Mouse (Mus musculus) heart, adult 2 months (tissue): ENCODE data around the gene Hes5. TPM values are rescaled to one million over a fixed set of nuclear protein-coding genes. Genes with fewer than 3 reads are reported as not detected.
A peak's percentile ranks its signal among the peaks of the same experiment; 100 is the strongest.

Source experiments
- DNase-seq, 2 experiments: peaks; one replicate each; pipeline ENCODE4 v3.0.0; 2021
- H3K27ac ChIP-seq: fragments of 200-600 bp; 2 replicates; pipeline ENCODE4 v1.8.1; 2022
- H3K27me3 ChIP-seq: fragments of 200-500 bp; 2 replicates; pipeline ENCODE4 v1.6.1; 2012; ENCODE audit warnings: mild to moderate bottlenecking, low read length, inconsistent platforms, mixed read lengths; ENCODE audit not compliant: control insufficient read depth, insufficient read depth
- H3K36me3 ChIP-seq: fragments of 200-500 bp; 2 replicates; pipeline ENCODE4 v1.6.1; 2012; ENCODE audit warnings: low read length, inconsistent platforms; ENCODE audit not compliant: control insufficient read depth, insufficient read depth
- H3K4me1 ChIP-seq: fragments of 200-500 bp; 2 replicates; pipeline ENCODE4 v1.6.1; 2011; ENCODE audit warnings: low read length; ENCODE audit not compliant: control insufficient read depth, insufficient read depth
- H3K4me3 ChIP-seq: fragments of 200-600 bp; 2 replicates; pipeline ENCODE4 v1.8.1; 2022
- H3K79me2 ChIP-seq: fragments of 200-500 bp; replicated peaks from 2 replicates; pipeline ENCODE4 v1.6.1; 2012; ENCODE audit warnings: mild to moderate bottlenecking, inconsistent platforms, low read length, moderate library complexity, mixed read lengths; ENCODE audit not compliant: control insufficient read depth, insufficient read depth
- H3K9ac ChIP-seq: fragments of 200-500 bp; 2 replicates; pipeline ENCODE4 v1.6.1; 2012; ENCODE audit warnings: low read depth, mild to moderate bottlenecking, control low read depth, inconsistent platforms, low read length, mixed read lengths
- CTCF ChIP-seq: fragments of 200-600 bp; IDR thresholded peaks from 2 replicates; pipeline ENCODE4 v1.8.1; 2022; ENCODE audit warnings: antibody characterized with exemption, mild to moderate bottlenecking, moderate library complexity
- EP300 ChIP-seq: fragments of 200-500 bp; IDR thresholded peaks from 2 replicates; pipeline ENCODE4 v1.6.1; 2011; ENCODE audit warnings: low read depth, low read length, control low read depth; ENCODE audit not compliant: insufficient read depth
- POLR2A ChIP-seq: fragments of 200-500 bp; IDR thresholded peaks from 2 replicates; pipeline ENCODE4 v1.6.1; 2011; ENCODE audit warnings: mild to moderate bottlenecking, low read depth, low read length, control low read depth; ENCODE audit not compliant: insufficient read depth
- WGBS: fragments of 180-500 bp; shearing (Covaris S2); methylation state at CpG from one replicate; pipeline ENCODE4 v1.1.7; 2018; 5-methylcytosine and 5-hydroxymethylcytosine counted together
- intact Hi-C: fragments of 180-260 bp; cut with DNase I; formaldehyde crosslinking; loops from one replicate; pipeline ENCODE4 v1.15.1; 2025
- polyA plus RNA-seq: library from polyadenylated mRNA; depleted of rRNA; stranded (reverse); fragments of >200 nt; gene quantifications from 2 replicates; pipeline ENCODE4 v1.2.3, GENCODE M21; 2012
- total RNA-seq, 2 experiments: library from RNA; stranded (reverse); gene quantifications; 2 replicates each; pipeline ENCODE4 v1.2.3; 2021

Hes5 gene
- total and polyA plus RNA-seq, 3 experiments = 0.10 TPM; not detected in 2

- intact Hi-C loops = no loop called here
- no peak for DNase-seq
- H3K4me3 ChIP-seq = no peak overlapping the region
- no peak for TF ChIP-seq CTCF
- no peak for TF ChIP-seq POLR2A
- TF ChIP-seq EP300 = no peak
- 84% methylated on average over 5 of the region's 5 CpGs for WGBS
- no peaks in the 10 kb centered on the region for H3K79me2 ChIP-seq
- 0 out of 2 replicates have a peak, but pooled peaks cover 1% of the 10 kb centered on the region for H3K4me1 ChIP-seq
- H3K27me3 ChIP-seq = no peaks in the 10 kb centered on the region
- H3K9ac ChIP-seq = no peak overlapping the region
- H3K27ac ChIP-seq = no peak overlapping the region
- no peaks in the 10 kb centered on the region for H3K36me3 ChIP-seq
Measured at GRCm38 (mm10) chr4:154985151-154985777, 24.5 kb downstream of the Hes5 start.

DNA sequence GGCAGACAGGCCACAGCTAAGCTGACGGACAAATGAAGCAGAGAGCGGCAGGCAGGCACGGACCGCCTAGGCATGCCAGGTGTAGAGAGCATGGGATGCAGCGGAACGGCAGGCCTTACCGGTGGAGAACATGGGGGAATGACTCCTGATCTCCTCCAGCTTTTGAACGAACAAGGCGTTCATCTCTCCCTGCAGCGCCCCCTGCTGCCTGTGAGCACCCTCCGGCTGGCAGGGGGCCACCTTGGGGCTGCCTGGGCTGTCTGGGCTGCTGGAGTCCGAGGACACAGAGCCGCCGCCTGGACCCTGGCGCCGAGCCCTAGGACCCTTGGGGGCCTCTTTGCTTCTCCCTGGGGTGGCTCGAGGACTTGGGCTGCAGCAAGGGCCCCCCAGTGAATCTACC lies 25.4 kb downstream of the Hes5 start:
- Histone ChIP-seq H3K9ac (peak overlapping the region; percentile 49), H3K36me3 (no peaks in the 10 kb centered on the region), H3K4me3 (no peak overlapping the region), H3K27me3 (no peaks in the 10 kb centered on the region), H3K79me2 (no peaks in the 10 kb centered on the region), H3K27ac (no peak overlapping the region), H3K4me1 (0 out of 2 replicates have a peak, but pooled peaks cover 1% of the 10 kb centered on the region)
- no peak for TF ChIP-seq EP300
- TF ChIP-seq CTCF = peak; percentile 84
- DNase-seq = peak; percentile 66 to 84
- intact Hi-C loops = loop anchor here (1.0 kb wide), 1 partner anchor 42 kb away; no protein-coding TSS in a partner anchor
- 15% methylated on average over 17 of the region's 17 CpGs for WGBS

DNA sequence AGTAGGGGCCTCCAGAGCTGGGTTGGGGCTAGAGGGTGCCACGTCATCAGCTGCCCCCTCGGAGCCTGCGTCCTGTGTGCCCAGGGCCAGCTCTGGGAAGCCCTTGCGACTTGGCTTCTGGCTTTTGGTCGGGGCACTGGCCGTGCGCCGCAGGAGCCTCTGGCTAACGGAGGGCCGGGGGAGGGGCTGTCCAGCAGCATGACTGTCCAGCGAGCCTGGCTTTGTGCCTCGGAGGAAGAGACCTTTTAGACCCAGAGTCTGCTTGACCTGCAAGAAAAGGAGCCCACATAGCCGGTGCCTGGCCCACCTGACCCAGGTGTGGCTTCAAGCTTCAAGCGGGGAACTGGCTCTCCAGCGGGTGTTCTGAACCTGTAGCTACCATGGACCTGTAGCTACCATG lies 26.0 kb downstream of the Hes5 start:
- Histone ChIP-seq H3K4me1 (0 out of 2 replicates have a peak, but pooled peaks cover 1% of the 10 kb centered on the region), H3K27ac (no peak overlapping the region), H3K27me3 (no peaks in the 10 kb centered on the region), H3K9ac (no peak overlapping the region), H3K79me2 (no peaks in the 10 kb centered on the region), H3K4me3 (no peak overlapping the region), H3K36me3 (no peaks in the 10 kb centered on the region)
- WGBS = 80% methylated on average over 15 of the region's 15 CpGs
- intact Hi-C loops = loop anchor here (1.0 kb wide), 1 partner anchor 42 kb away; no protein-coding TSS in a partner anchor
- no peak for DNase-seq
- no peak for TF ChIP-seq POLR2A
- no peak for TF ChIP-seq CTCF
- no peak for TF ChIP-seq EP300

DNA sequence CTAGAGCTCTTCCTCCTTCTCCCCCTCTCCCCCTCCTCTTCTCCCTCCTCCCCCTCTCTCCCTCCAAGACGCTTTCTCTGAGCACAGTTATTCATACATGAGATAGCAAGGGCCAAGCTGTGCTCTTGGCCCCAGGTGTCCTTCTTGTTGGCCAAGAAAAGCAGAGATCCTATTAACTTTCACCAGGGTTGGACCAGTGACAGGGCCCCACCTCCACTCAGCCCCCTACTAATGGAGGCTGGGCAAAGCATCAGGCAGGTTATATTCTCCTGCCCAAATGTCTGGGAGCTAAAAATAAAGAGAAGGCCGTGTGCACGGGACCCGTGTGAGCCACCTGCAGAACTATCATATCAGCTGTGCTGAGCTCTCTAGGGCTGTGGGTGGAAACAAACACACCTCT lies 34.2 kb downstream of the Hes5 start:
- intact Hi-C loops = loop anchor here (5.0 kb wide), 1 partner anchor 118 kb away; no protein-coding TSS in a partner anchor
- H3K4me1 ChIP-seq = no peaks in the 10 kb centered on the region

GRCm38 (mm10) chr4:154996572-154997154 lies 35.9 kb downstream of the Hes5 start:
- TF ChIP-seq EP300 (no peak), CTCF (peak; percentile 62)
- H3K36me3 ChIP-seq = no peaks in the 10 kb centered on the region
- no peaks in the 10 kb centered on the region for H3K79me2 ChIP-seq
- H3K4me3 ChIP-seq = no peak overlapping the region
- intact Hi-C loops = loop anchor here (5.0 kb wide), 1 partner anchor 119 kb away; no protein-coding TSS in a partner anchor
- no peaks in the 10 kb centered on the region for H3K4me1 ChIP-seq
- no peak overlapping the region for H3K9ac ChIP-seq
- no peak overlapping the region for H3K27ac ChIP-seq
- 29% methylated on average over 8 of the region's 8 CpGs for WGBS
- DNase-seq = peak in 1 of 2 experiments; percentile 16
- H3K27me3 ChIP-seq = no peaks in the 10 kb centered on the region; the same call in 1 of the 2 replicates

More for the DNA sequence above, 34.2 kb downstream of the Hes5 start:
- Histone ChIP-seq H3K9ac (no peak overlapping the region), H3K36me3 (no peaks in the 10 kb centered on the region), H3K4me3 (no peak overlapping the region), H3K27ac (no peak overlapping the region), H3K27me3 (no peaks in the 10 kb centered on the region), H3K79me2 (no peaks in the 10 kb centered on the region)
- no peak for TF ChIP-seq POLR2A
- TF ChIP-seq CTCF = no peak
- TF ChIP-seq EP300 = no peak
- 49% methylated on average over 4 of the region's 4 CpGs for WGBS
- DNase-seq = no peak

DNA sequence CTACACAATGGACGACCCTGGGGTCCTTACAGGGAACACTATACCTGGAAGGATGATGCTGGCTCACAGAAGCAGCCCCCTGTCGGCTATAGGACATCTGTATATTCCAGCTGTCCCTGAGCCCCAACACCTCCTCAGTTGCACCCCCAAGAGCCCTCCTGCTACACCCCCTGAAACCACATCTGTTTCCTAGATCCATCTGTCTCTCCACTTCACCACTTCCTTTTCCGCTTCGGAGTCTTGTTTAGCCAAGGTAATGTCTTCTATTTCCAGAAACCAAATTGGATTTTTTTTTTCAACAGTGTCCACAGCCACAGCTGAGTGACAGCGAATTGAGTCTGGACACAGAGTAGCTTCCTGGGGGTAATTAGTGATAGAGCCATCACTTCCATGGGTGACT lies 38.7 kb downstream of the Hes5 start:
- 67% methylated on average over 5 of the region's 5 CpGs for WGBS
- H3K4me3 ChIP-seq = no peak overlapping the region
- H3K27ac ChIP-seq = no peak overlapping the region
- H3K27me3 ChIP-seq = no peaks in the 10 kb centered on the region; the same call in 1 of the 2 replicates
- no peaks in the 10 kb centered on the region for H3K4me1 ChIP-seq
- no peak for DNase-seq
- H3K36me3 ChIP-seq = no peaks in the 10 kb centered on the region
- TF ChIP-seq CTCF = no peak
- TF ChIP-seq EP300 = no peak
- no peak for TF ChIP-seq POLR2A
- H3K79me2 ChIP-seq = no peaks in the 10 kb centered on the region
- H3K9ac ChIP-seq = no peak overlapping the region
- intact Hi-C loops = loop anchor here (5.0 kb wide), 1 partner anchor 122 kb away; no protein-coding TSS in a partner anchor
